Mouse (Mus musculus): ENCODE measurements around the gene Ensa. TPM values are rescaled to one million over a fixed set of nuclear protein-coding genes. Genes with fewer than 3 reads are reported as not detected.

Ensa gene
- total and polyA plus RNA-seq, 3 experiments, result 19.2 to 133 (median 104) TPM

GRCm38 (mm10) chr3:95627763-95628162, 3.0 kb downstream of the Ensa start:
- ATAC-seq (ENCODE audit: extremely low read depth, insufficient number of reproducible peaks, low FRiP score, poor library complexity, severe bottlenecking) (no peak), DNase-seq (ENCODE audit: low spot score) (no peak)
- Histone ChIP-seq H3K4me3 (ENCODE audit: low read depth, low read length) (no peak overlapping the region), H3K4me1 (ENCODE audit: insufficient read depth, low read depth, low read length) (peaks cover 48% of the 10 kb centered on the region), H3K27me3 (ENCODE audit: insufficient read depth, low read length) (no peaks in the 10 kb centered on the region), H3K36me3 (replicated peaks) (peaks cover 69% of the 10 kb centered on the region), H3K9me3 (replicated peaks) (no peaks in the 10 kb centered on the region)
- TF ChIP-seq GATA1 (IDR thresholded peaks at IDR 0.05; ENCODE audit: borderline replicate concordance, low read length), result no peak

GRCm38 (mm10) chr3:95629755-95630154, 5.0 kb downstream of the Ensa start:
- Histone ChIP-seq H3K4me3 (ENCODE audit: low read depth, low read length) (no peak overlapping the region), H3K36me3 (replicated peaks) (peaks cover 89% of the 10 kb centered on the region), H3K9me3 (replicated peaks) (no peaks in the 10 kb centered on the region), H3K4me1 (ENCODE audit: insufficient read depth, low read depth, low read length) (peaks cover 39% of the 10 kb centered on the region), H3K27me3 (ENCODE audit: insufficient read depth, low read length) (no peaks in the 10 kb centered on the region)
- no peak for ATAC-seq (ENCODE audit: extremely low read depth, insufficient number of reproducible peaks, low FRiP score, poor library complexity, severe bottlenecking)
- TF ChIP-seq GATA1 (IDR thresholded peaks at IDR 0.05; ENCODE audit: borderline replicate concordance, low read length) (no peak), TAL1 (conservative IDR thresholded peaks at IDR 0.05; ENCODE audit: low read depth, low read length) (no peak), GATA2 (IDR thresholded peaks at IDR 0.05; ENCODE audit: borderline replicate concordance, low read depth, low read length) (no peak), CTCF (IDR thresholded peaks at IDR 0.05; ENCODE audit: low read depth, low read length) (no peak), POLR2AphosphoS5 (IDR thresholded peaks at IDR 0.05; ENCODE audit: insufficient replicate concordance, low read depth, low read length) (no peak)
- no peak for DNase-seq (ENCODE audit: low spot score)

GRCm38 (mm10) chr3:95630856-95631255, 6.1 kb downstream of the Ensa start:
- DNase-seq (ENCODE audit: low spot score) (no peak), ATAC-seq (ENCODE audit: extremely low read depth, insufficient number of reproducible peaks, low FRiP score, poor library complexity, severe bottlenecking) (no peak)
- Histone ChIP-seq H3K36me3 (replicated peaks) (peaks cover 100% of the 10 kb centered on the region), H3K4me1 (ENCODE audit: insufficient read depth, low read depth, low read length) (peaks cover 40% of the 10 kb centered on the region), H3K27me3 (ENCODE audit: insufficient read depth, low read length) (no peaks in the 10 kb centered on the region), H3K4me3 (ENCODE audit: low read depth, low read length) (no peak overlapping the region), H3K9me3 (replicated peaks) (no peaks in the 10 kb centered on the region)
- TF ChIP-seq CTCF (IDR thresholded peaks at IDR 0.05; ENCODE audit: low read depth, low read length) (no peak), GATA1 (IDR thresholded peaks at IDR 0.05; ENCODE audit: borderline replicate concordance, low read length) (no peak), TAL1 (conservative IDR thresholded peaks at IDR 0.05; ENCODE audit: low read depth, low read length) (no peak), GATA2 (IDR thresholded peaks at IDR 0.05; ENCODE audit: borderline replicate concordance, low read depth, low read length) (no peak), POLR2AphosphoS5 (IDR thresholded peaks at IDR 0.05; ENCODE audit: insufficient replicate concordance, low read depth, low read length) (no peak)

DNA sequence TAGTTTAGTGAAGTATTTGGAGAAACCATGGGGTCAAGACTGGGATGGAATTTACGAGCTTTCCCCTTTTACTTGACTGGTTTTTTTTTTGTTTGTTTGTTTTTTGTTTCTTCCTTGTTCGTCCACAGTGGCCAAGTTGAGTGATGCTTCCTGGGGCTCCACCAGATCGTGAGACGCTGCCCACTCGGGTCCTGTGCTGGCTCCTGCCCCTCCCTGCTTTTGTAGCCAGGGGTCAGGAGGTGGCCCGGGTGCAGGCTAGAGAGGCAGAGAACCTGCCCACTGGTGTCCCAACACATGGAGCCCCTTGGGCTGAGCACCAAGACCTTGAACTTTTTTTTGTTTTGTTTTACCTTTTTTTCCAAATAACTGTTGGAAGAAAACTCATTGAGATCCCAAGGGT, 6.5 kb downstream of the Ensa start:
- no peak for ATAC-seq (ENCODE audit: extremely low read depth, insufficient number of reproducible peaks, low FRiP score, poor library complexity, severe bottlenecking)
- peaks cover 100% of the 10 kb centered on the region for H3K36me3 ChIP-seq (replicated peaks)
- peaks cover 35% of the 10 kb centered on the region for H3K4me1 ChIP-seq (ENCODE audit: insufficient read depth, low read depth, low read length)

GRCm38 (mm10) chr3:95632648-95633588, 8.1 kb downstream of the Ensa start:
- TF ChIP-seq POLR2AphosphoS5 (IDR thresholded peaks at IDR 0.05; ENCODE audit: insufficient replicate concordance, low read depth, low read length) (no peak), CTCF (IDR thresholded peaks at IDR 0.05; ENCODE audit: low read depth, low read length) (peak; percentile 52), GATA2 (IDR thresholded peaks at IDR 0.05; ENCODE audit: borderline replicate concordance, low read depth, low read length) (no peak), GATA1 (IDR thresholded peaks at IDR 0.05; ENCODE audit: borderline replicate concordance, low read length) (no peak), TAL1 (conservative IDR thresholded peaks at IDR 0.05; ENCODE audit: low read depth, low read length) (no peak)
- Histone ChIP-seq H3K36me3 (replicated peaks) (peaks cover 100% of the 10 kb centered on the region), H3K4me3 (ENCODE audit: low read depth, low read length) (no peak overlapping the region), H3K27me3 (ENCODE audit: insufficient read depth, low read length) (no peaks in the 10 kb centered on the region), H3K4me1 (ENCODE audit: insufficient read depth, low read depth, low read length) (peaks cover 31% of the 10 kb centered on the region), H3K9me3 (replicated peaks) (no peaks in the 10 kb centered on the region)
- DNase-seq (ENCODE audit: low spot score) (peak; percentile 35), ATAC-seq (ENCODE audit: extremely low read depth, insufficient number of reproducible peaks, low FRiP score, poor library complexity, severe bottlenecking) (no peak)

More for the DNA sequence above, 6.5 kb downstream of the Ensa start:
- H3K4me3 ChIP-seq (ENCODE audit: low read depth, low read length), result no peak overlapping the region
- DNase-seq (ENCODE audit: low spot score), result no peak
- H3K9me3 ChIP-seq (replicated peaks), result no peaks in the 10 kb centered on the region
- H3K27me3 ChIP-seq (ENCODE audit: insufficient read depth, low read length), result no peaks in the 10 kb centered on the region
- no peak for TF ChIP-seq CTCF (IDR thresholded peaks at IDR 0.05; ENCODE audit: low read depth, low read length)
- TF ChIP-seq TAL1 (conservative IDR thresholded peaks at IDR 0.05; ENCODE audit: low read depth, low read length), result no peak
- no peak for TF ChIP-seq GATA2 (IDR thresholded peaks at IDR 0.05; ENCODE audit: borderline replicate concordance, low read depth, low read length)
- no peak for TF ChIP-seq POLR2AphosphoS5 (IDR thresholded peaks at IDR 0.05; ENCODE audit: insufficient replicate concordance, low read depth, low read length)
- TF ChIP-seq GATA1 (IDR thresholded peaks at IDR 0.05; ENCODE audit: borderline replicate concordance, low read length), result no peak

- TF ChIP-seq GATA2 (IDR thresholded peaks at IDR 0.05; ENCODE audit: borderline replicate concordance, low read depth, low read length) (no peak), TAL1 (conservative IDR thresholded peaks at IDR 0.05; ENCODE audit: low read depth, low read length) (no peak), GATA1 (IDR thresholded peaks at IDR 0.05; ENCODE audit: borderline replicate concordance, low read length) (no peak), CTCF (IDR thresholded peaks at IDR 0.05; ENCODE audit: low read depth, low read length) (no peak), POLR2AphosphoS5 (IDR thresholded peaks at IDR 0.05; ENCODE audit: insufficient replicate concordance, low read depth, low read length) (no peak)
- H3K4me3 ChIP-seq (ENCODE audit: low read depth, low read length), result no peak overlapping the region
- ATAC-seq (ENCODE audit: extremely low read depth, insufficient number of reproducible peaks, low FRiP score, poor library complexity, severe bottlenecking) (no peak), DNase-seq (ENCODE audit: low spot score) (no peak)
- H3K36me3 ChIP-seq (replicated peaks), result peaks cover 97% of the 10 kb centered on the region
- H3K9me3 ChIP-seq (replicated peaks), result no peaks in the 10 kb centered on the region
- peaks cover 23% of the 10 kb centered on the region for H3K4me1 ChIP-seq (ENCODE audit: insufficient read depth, low read depth, low read length)
- H3K27me3 ChIP-seq (ENCODE audit: insufficient read depth, low read length), result no peaks in the 10 kb centered on the region
Observed at GRCm38 (mm10) chr3:95635636-95636035, 10.8 kb downstream of the Ensa start.
